Mouse (Mus musculus) frontal cortex, postnatal 10 days (tissue): ENCODE data around the gene Aars.
"Not testable (repeated sequence)": the region's sequence is repeated elsewhere in the genome, so short reads cannot be mapped to it uniquely, and the experiment has no call there.

Experiments used
- DNase-seq, 2 experiments: peaks; one replicate each; pipeline ENCODE4 v3.0.0; 2022; ENCODE audit warnings: low spot score in 2 of 2, mixed read lengths in 1 of 2

Gene Aars

GRCm38 (mm10) chr8:111032916-111033315, at the start of gene Aars:
Gene Aars (plus strand): TSS chr8:111033144.
- no peak for DNase-seq

GRCm38 (mm10) chr8:110987805-110988744, 44.9 kb upstream of the Aars start:
- DNase-seq: no peak

- DNase-seq: no peak
Observed at GRCm38 (mm10) chr8:110990017-110990416, 42.9 kb upstream of the Aars start.

GRCm38 (mm10) chr8:110996641-110997430, 36.1 kb upstream of the Aars start:
- DNase-seq: no peak

- peak; percentile 77 to 87 for DNase-seq
Observed at GRCm38 (mm10) chr8:110997547-110998531, 35.1 kb upstream of the Aars start, which contains the start of gene Ddx19a. Gene Ddx19a (minus strand): TSS chr8:110997800.

- DNase-seq: not testable (repeated sequence)
Observed at GRCm38 (mm10) chr8:111010230-111010991, 22.5 kb upstream of the Aars start.

- not testable (repeated sequence) for DNase-seq
Observed at GRCm38 (mm10) chr8:111026609-111027008, 6.3 kb upstream of the Aars start.

- peak; percentile 79 to 83 for DNase-seq
Observed at GRCm38 (mm10) chr8:111027391-111027937, 5.5 kb upstream of the Aars start.

- no peak for DNase-seq
Observed at GRCm38 (mm10) chr8:111029589-111029988, 3.4 kb upstream of the Aars start.

GRCm38 (mm10) chr8:111030045-111030444, 2.9 kb upstream of the Aars start:
- no peak for DNase-seq

GRCm38 (mm10) chr8:111031572-111031971, 1.4 kb upstream of the Aars start, which contains the start of gene Ddx19b:
Gene Ddx19b (minus strand): TSS chr8:111031751.
- DNase-seq: no peak

- peak; percentile 98 to 99 for DNase-seq
Observed at GRCm38 (mm10) chr8:111033482-111034215, 705 bp downstream of the Aars start.

GRCm38 (mm10) chr8:111034276-111034675, 1.3 kb downstream of the Aars start:
- DNase-seq: no peak

- no peak for DNase-seq
Observed at GRCm38 (mm10) chr8:111036591-111036990, 3.6 kb downstream of the Aars start.

GRCm38 (mm10) chr8:111042546-111042945, 9.6 kb downstream of the Aars start:
- DNase-seq: no peak

GRCm38 (mm10) chr8:111044003-111044734, 11.2 kb downstream of the Aars start:
- DNase-seq: no peak

- DNase-seq: no peak
Observed at GRCm38 (mm10) chr8:111048694-111049093, 15.8 kb downstream of the Aars start.

- no peak for DNase-seq
Observed at GRCm38 (mm10) chr8:111049106-111049505, 16.2 kb downstream of the Aars start.
